Mouse (Mus musculus) CD4-positive naive resting alpha-beta T cell, adult 57 days (primary cell): ENCODE data around the gene Golga5. TPM values are rescaled to one million over a fixed set of nuclear protein-coding genes. Genes with fewer than 3 reads are reported as not detected.

ENCODE experiments used
- total RNA-seq: library from RNA; stranded (reverse); gene quantifications from one replicate; pipeline ENCODE4 v1.2.4, GENCODE M21; 2023

Gene Golga5
- 37.3 TPM for total RNA-seq

GRCm38 (mm10) chr12:102468894-102469764, at the start of gene Golga5:
Golga5 (plus strand) TSS chr12:102469135.

GRCm38 (mm10) chr12:102439632-102440023, 29.3 kb upstream of the Golga5 start, which contains the start of gene Lgmn:
Lgmn (minus strand) TSS chr12:102439813.

Other genes with a start within 250 kb of the Golga5 start
- 124 TPM for gene Rin3, start 186.1 kb upstream of the Golga5 start, total RNA-seq
- gene Lgmn, start 29.3 kb upstream of the Golga5 start, total RNA-seq, result 28.6 TPM
- gene Chga, start 85.8 kb downstream of the Golga5 start, total RNA-seq, result not detected
- gene Itpk1, start 235.8 kb downstream of the Golga5 start, total RNA-seq, result 61.9 TPM